Mouse (Mus musculus): ENCODE measurements at regions not wholly inside any gene's neighbourhood (a gene's known extent, or its start where the extent isn't known, plus 50 kb on each side); places are given as distances from the start of the nearest gene placed in this dataset.

DNA sequence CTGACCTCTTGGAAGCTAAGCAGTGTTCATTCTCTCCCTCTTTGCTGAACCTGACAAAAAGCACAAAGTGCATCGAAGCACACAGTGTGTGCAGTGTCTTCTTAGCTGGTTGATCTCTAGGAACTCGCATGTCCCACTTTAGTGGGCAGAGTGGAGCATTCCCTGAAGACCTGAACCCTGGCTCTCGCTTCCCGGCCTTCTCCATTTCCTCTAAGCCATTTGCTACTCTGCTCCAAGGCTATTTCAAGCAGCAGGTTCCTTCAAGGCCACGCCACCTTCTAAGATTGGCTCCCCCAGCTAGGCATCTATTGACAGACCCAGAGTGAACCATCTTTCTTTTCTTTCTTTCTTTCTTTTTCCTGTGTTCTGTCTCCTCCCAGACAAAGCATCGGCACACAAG is 71.8 kb downstream of the Zfp36l1 start:
- TF ChIP-seq CTCF (IDR thresholded peaks at IDR 0.05; ENCODE audit: extremely low read depth, insufficient read depth, insufficient read length, insufficient replicate concordance) = no peak
- no peak for TF ChIP-seq POLR2A (IDR thresholded peaks at IDR 0.05; ENCODE audit: low read depth, low read length)
